Mouse (Mus musculus): ENCODE measurements around the gene Cst3.

GRCm38 (mm10) chr2:148851116-148851906 is 24.2 kb downstream of the Cst3 start:
- TF ChIP-seq CTCF (IDR thresholded peaks at IDR 0.05; ENCODE audit: low read depth, low read length): peak; percentile 59
- no peak for TF ChIP-seq GATA1 (IDR thresholded peaks at IDR 0.05; ENCODE audit: borderline replicate concordance, low read length)
- TF ChIP-seq TAL1 (conservative IDR thresholded peaks at IDR 0.05; ENCODE audit: low read depth, low read length): no peak
- no peak for TF ChIP-seq POLR2AphosphoS5 (IDR thresholded peaks at IDR 0.05; ENCODE audit: insufficient replicate concordance, low read depth, low read length)
